Mouse (Mus musculus) embryo, embryonic 9.5 days (tissue): ENCODE measurements around the gene Laptm4a.

ENCODE experiments used
- DNase-seq: peaks from one replicate; pipeline ENCODE4 v3.0.0-alpha.2; 2017; ENCODE audit errors: extremely low spot score

Laptm4a gene

GRCm38 (mm10) chr12:8921394-8922368 lies at the start of gene Laptm4a:
Laptm4a (plus strand) TSS chr12:8921664.
- DNase-seq, result peak; percentile 98

GRCm38 (mm10) chr12:8875583-8875982 lies 45.9 kb upstream of the Laptm4a start:
- DNase-seq, result no peak

GRCm38 (mm10) chr12:8876865-8877264 lies 44.6 kb upstream of the Laptm4a start:
- DNase-seq, result no peak

DNA sequence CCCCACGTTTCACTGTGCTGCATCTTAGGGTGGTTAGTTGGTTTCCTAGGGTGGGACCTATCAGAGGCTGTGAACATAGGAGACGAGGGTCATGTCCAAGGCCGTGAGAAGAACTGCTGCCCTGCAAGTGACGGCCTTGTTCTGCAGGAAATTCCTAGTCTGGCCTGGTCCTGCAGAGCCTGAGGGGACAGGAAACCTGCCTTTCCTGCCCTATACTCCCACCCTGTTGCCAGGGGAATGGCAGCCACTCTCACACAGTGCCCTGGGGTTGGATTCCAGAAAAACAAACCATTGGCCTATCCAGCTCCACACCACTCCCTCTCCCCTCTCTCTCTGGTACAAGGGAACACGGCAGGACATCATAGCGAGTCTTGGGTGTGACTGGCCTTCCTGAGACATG lies 44.1 kb upstream of the Laptm4a start:
- DNase-seq, result no peak

- DNase-seq, result no peak
These were observed 42.7 kb upstream of the Laptm4a start for GRCm38 (mm10) chr12:8878752-8879151.

- no peak for DNase-seq
These were observed 42.1 kb upstream of the Laptm4a start for GRCm38 (mm10) chr12:8879389-8879788.

DNA sequence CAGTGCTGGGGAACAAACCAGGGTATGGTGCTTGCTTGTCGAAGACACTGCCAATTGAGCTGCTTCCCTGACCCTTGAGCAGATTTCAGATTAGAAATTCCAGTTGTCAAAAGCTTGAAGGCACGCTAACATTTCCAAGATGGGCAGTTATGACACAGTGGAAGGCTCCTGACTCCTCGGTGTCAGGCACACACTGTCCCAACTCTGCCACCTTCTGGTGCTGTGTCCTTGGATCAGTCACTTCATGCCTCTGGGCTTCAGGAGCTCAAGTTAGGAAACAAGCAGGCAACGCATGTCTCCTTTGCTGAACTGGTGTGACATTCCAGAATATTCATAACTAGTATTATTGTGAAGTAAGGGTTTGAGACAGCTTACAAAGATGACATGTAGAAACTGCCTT lies 39.7 kb upstream of the Laptm4a start:
- DNase-seq, result no peak

DNA sequence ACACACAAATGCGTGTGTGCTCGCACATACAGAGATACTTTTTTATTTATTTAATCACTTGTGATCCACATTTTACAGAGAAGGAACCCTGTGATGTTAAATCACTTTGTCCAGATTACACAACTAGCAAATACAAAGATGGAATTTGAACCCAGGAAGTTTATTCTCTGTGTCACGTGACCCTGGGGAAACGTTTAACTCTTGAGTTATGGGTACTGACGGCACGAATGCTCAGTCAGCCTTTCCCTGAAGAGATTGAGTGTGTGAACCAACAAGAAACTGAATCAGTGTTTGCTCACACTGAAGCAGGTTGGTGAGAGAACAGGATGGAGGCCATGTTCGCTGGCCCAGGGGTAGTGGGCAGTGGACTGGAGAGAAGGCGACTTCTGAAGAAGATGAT lies 39.1 kb upstream of the Laptm4a start:
- no peak for DNase-seq

GRCm38 (mm10) chr12:8884426-8885145 lies 36.9 kb upstream of the Laptm4a start:
- DNase-seq, result no peak

DNA sequence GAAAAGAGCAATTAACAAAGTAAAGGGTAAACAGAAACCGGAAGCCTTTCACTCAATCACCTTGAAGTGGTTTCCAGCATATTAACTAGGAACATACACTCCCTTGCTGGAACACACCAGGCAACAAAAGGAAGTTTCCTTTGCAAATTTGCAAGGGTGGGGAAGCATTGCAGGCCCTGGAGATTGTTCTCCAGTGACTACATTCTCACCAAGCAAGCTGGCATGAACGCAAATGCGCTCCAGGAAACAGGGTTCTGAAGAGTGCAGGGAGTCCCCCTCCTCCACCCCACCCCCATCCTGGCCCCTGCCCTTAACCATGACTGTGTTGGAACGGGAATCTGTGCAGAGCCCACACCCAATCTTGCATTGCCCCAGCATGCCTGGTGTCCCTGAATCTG lies 36.3 kb upstream of the Laptm4a start:
- DNase-seq, result no peak

DNA sequence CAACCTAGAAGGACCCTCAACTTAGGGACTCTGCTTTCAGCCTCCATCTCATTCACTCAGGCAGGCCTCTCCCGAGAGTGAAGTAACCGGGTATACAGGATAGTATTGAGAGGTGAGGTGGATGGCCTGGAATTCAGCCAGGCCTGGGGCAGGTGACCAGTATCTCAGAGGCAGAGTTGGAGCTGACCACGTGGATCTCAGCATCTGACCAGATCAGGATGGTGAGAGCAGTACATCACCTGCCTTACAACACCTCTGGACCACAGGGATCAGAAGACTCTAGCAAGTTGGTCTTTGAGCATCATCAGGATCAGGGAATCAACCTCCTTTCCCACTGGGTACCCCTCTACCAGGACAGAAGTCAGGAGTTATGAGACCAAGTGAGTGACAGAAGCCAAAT lies 35.5 kb upstream of the Laptm4a start:
- DNase-seq, result no peak

GRCm38 (mm10) chr12:8888445-8888844 lies 33.0 kb upstream of the Laptm4a start:
- no peak for DNase-seq

- peak; percentile 79 for DNase-seq
These were observed 32.3 kb upstream of the Laptm4a start for GRCm38 (mm10) chr12:8889117-8889665.

DNA sequence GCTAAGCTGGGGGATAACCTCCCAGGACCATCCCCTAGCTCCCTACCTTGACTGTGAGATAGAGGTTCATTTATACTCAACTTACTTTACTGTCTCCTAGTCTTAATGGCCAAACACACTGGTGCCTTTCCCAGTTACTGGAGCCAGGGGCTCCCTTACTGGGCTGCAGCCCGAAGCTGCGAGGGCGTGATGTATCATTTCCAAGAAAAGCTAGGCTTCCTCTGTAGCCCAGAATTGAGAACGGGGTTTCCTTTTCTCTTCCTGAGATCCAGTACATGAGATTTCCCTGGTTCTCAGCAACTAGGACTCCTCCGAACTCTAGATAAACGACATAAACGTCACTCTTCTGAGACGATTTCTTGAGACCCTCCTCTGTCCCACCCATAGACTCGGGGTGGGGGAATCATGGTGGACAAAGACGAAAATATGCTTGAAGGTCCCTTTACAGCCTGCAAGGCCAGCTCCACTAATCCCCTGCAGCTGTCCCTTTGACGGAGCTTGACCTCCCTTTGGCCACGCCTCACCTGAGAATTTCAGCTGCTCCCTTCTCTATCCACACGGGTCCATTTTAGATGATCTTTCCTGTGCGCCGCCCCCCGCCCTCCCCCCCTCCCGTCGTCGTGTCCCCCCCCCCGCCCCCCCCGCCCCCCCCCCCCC lies 28.5 kb upstream of the Laptm4a start:
- no peak for DNase-seq

- DNase-seq, result no peak
These were observed 24.3 kb upstream of the Laptm4a start for GRCm38 (mm10) chr12:8897140-8897539.

DNA sequence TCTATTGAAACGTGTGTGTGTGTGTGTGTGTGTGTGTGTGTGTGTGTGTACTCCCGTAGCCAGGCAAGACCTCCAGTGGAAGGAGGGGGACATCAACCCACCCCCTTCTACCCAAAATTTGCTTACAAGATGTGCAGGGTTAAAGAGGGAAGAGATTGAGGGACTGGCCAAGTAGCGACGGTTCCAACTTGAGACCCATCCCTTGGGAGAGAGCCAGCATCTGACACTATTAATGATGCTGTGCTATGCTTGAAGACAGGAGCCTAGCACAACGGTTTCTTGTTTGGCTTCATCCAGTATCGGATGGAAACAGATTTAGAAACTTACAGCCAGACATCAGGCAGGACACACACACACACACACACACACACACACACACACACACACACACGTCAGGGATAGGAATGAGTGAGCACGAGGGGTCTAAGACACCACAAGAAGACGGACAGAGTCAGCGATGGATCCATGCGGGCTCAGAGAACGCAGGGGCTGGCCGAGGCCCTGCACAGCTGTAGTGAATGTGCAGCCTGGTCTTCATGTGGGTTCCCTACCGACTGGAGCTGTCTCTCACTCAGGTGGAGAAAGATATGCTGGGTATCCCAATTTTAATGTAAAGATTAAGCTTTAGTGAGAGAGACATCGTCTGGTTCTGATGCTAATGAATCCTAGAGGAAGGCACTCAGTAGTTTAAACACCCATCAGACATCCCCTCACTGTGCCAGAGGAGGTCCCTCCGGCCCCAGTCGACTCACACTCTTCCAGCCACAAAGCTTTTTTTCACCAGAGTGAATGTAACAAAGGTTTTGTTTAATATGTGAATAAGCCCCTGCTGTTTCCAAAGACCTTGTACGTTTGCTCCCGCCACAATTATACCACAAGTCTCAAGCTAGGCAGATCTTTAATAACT lies 22.3 kb upstream of the Laptm4a start:
- DNase-seq, result no peak

DNA sequence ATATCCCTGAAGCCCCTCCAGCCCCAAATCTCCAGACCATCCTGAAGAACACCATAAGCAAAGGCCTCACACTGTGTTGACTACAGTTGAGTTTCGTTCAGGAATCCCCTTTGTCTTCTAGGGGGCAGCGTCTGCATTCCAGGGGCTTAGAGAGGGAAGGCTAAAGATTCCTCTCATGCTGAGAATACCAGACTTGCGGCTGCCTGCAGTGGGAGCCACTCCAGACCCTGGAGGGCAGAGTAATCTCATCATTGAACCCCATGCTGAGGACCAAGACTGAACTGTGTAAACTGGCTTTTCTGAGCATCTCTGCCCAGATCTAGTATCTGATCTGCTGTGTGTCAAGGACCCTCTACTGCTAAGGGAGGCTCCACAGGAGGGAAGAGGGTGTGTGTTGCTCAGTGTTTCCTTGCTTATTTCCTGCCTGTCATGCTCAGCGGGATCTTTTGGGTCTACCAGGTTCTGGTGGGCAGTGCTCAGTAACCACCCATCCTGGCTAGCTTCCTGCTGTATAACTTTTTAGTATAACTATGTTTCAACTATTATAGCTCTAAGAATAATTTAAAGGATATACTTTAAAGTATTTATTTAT lies 21.3 kb upstream of the Laptm4a start:
- no peak for DNase-seq

DNA sequence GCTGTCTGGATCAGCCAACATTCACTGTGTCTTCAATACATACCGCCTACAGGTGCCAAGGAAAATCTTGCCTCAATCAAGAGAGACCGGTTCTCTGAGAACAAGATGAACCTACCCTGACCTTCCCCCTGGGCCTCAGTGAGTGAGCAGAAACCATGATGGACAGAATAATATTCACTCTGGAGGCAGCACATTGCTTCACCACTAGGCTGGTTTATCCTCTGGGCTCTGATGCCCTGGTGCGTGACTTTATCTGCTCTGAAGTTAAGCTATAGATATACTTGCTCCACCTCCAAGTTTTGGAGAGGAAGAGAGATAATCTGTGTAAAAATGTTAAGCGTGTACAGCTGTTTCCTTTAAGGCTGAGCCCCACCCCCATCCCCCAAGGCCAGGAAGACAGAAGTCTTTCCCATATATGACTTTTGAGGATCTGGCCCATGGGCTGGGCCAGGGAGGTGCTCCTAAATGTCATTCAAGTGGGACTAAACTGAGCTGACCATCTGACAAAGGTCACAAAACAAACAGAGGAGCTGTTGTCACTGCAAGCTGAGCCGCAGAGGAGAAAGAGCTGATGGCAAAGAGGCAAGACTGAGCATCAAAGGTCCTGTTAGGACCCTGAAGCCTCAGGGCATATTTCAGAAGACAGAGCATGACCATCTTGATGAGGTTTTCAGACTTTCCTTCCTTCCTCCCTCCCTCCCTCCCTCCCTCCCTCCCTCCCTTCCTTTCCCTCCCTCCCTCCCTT lies 20.4 kb upstream of the Laptm4a start:
- peak; percentile 63 for DNase-seq

GRCm38 (mm10) chr12:8901934-8902333 lies 19.5 kb upstream of the Laptm4a start:
- no peak for DNase-seq

- DNase-seq, result no peak
These were observed 19.0 kb upstream of the Laptm4a start for GRCm38 (mm10) chr12:8902479-8902878.
